In genomic region chr7:66477475-66477874, GRCm38 (mm10) we compare ENCODE assay signal across 10 mouse cellular contexts. TPM values are rescaled to one million over a fixed set of nuclear protein-coding genes. Genes with fewer than 3 reads are reported as not detected.
DNase-seq lines count a peak whose midpoint lies in the region; ATAC-seq lines count a peak whose summit lies in the region.
"Had no signal": no experiment of that assay in that cellular context is flagged by ENCODE, and none has a peak within 500 bp of the region (broad histone marks: within the 10 kb centered on the region; RNA-seq: fewer than 3 reads in every experiment).

No protein-coding gene starts in this region.

- WGBS in kidney, embryonic 16.5 days, result 58% methylated on average over 5 of the region's 5 CpGs
- WGBS in large intestine, adult 2 months, result 18% methylated on average over 5 of the region's 5 CpGs
- WGBS in forebrain, embryonic 16.5 days, result 64% methylated on average over 5 of the region's 5 CpGs

- no peak overlapping the region for H3K4me3 ChIP-seq in kidney, embryonic 16.5 days (ENCODE audit: low read length)
- no peak overlapping the region for H3K4me3 ChIP-seq in forebrain, embryonic 16.5 days (replicated peaks; ENCODE audit: low read length)
- H3K4me3 ChIP-seq: embryonic facial prominence, embryonic 12.5 days had no signal

- no peak overlapping the region for H3K27ac ChIP-seq in kidney, embryonic 16.5 days (ENCODE audit: low read length)
- no peak overlapping the region for H3K27ac ChIP-seq in forebrain, embryonic 16.5 days (ENCODE audit: low read length)
- H3K27ac ChIP-seq: embryonic facial prominence, embryonic 12.5 days; macrophage had no signal

- peak; percentile 10 for DNase-seq in kidney, postnatal 14 days
- DNase-seq in ES-CJ7 (ENCODE audit: low read depth, low spot score) (peak; percentile 25), adipocyte (ENCODE audit: low spot score) (peak; percentile 14)
- DNase-seq in large intestine, adult 2 months (ENCODE audit: low read depth, low spot score), result peak; percentile 42
- no peak for DNase-seq in ovary, postnatal 36 days (ENCODE audit: low spot score)
- DNase-seq: thymus, adult 18-20 months had no signal

- no peaks in the 10 kb centered on the region for H3K9me3 ChIP-seq in kidney, embryonic 16.5 days (ENCODE audit: low read length)
- no peaks in the 10 kb centered on the region for H3K9me3 ChIP-seq in forebrain, embryonic 16.5 days (ENCODE audit: control insufficient read depth, low read length)
- H3K9me3 ChIP-seq: embryonic facial prominence, embryonic 12.5 days had no signal

- ATAC-seq in kidney, embryonic 16.5 days (ENCODE audit: low FRiP score, low TSS enrichment), result no peak
- ATAC-seq in forebrain, embryonic 16.5 days, result no peak

- peaks cover 12% of the 10 kb centered on the region for H3K4me1 ChIP-seq in kidney, embryonic 16.5 days (ENCODE audit: insufficient read depth, low read length)
- H3K4me1 ChIP-seq in forebrain, embryonic 16.5 days (replicated peaks; ENCODE audit: control insufficient read depth, insufficient read depth, low read length), result no peaks in the 10 kb centered on the region; the same call in 1 of the 2 replicates

- H3K27me3 ChIP-seq in kidney, embryonic 16.5 days (ENCODE audit: insufficient read depth, low read length), result no peaks in the 10 kb centered on the region
- no peaks in the 10 kb centered on the region for H3K27me3 ChIP-seq in forebrain, embryonic 16.5 days (replicated peaks; ENCODE audit: control insufficient read depth, insufficient read depth, low read length)
- H3K27me3 ChIP-seq: embryonic facial prominence, embryonic 12.5 days had no signal

- H3K9ac ChIP-seq in kidney, embryonic 16.5 days (replicated peaks; ENCODE audit: low read length), result no peak overlapping the region
- H3K9ac ChIP-seq in forebrain, embryonic 16.5 days (replicated peaks; ENCODE audit: low read depth, low read length), result no peak overlapping the region
- H3K9ac ChIP-seq: embryonic facial prominence, embryonic 12.5 days had no signal

- no peaks in the 10 kb centered on the region for H3K36me3 ChIP-seq in kidney, embryonic 16.5 days (ENCODE audit: insufficient read depth, low read length)
- no peaks in the 10 kb centered on the region for H3K36me3 ChIP-seq in forebrain, embryonic 16.5 days (ENCODE audit: control insufficient read depth, insufficient read depth)
- H3K36me3 ChIP-seq: embryonic facial prominence, embryonic 12.5 days had no signal

- H3K4me2 ChIP-seq in kidney, embryonic 16.5 days (replicated peaks; ENCODE audit: low read depth, low read length), result no peak overlapping the region
- no peak overlapping the region for H3K4me2 ChIP-seq in forebrain, embryonic 16.5 days (ENCODE audit: low read length)
- H3K4me2 ChIP-seq: embryonic facial prominence, embryonic 12.5 days had no signal

RNA-seq across cellular contexts. Expression of gene Aldh1a3, which starts 50.2 kb away (rescaled TPM):
- 43.4 and 48.6 TPM in 2 replicates for polyA plus RNA-seq in kidney, embryonic 16.5 days (2015; fragmentation: Nextera tagmentation; extraction: Ambion mirVana)
- polyA plus RNA-seq in large intestine, adult 2 months (2012; rRNA removed), result 7.0 and 15.7 TPM in 2 replicates
- 4.8 and 7.3 TPM in 2 replicates for polyA plus RNA-seq in forebrain, embryonic 16.5 days (2015; fragmentation: Nextera tagmentation; extraction: Ambion mirVana)
- polyA plus RNA-seq: macrophage had no signal
